Mouse (Mus musculus): ENCODE data around the gene Olfr1388. TPM values are rescaled to one million over a fixed set of nuclear protein-coding genes. Genes with fewer than 3 reads are reported as not detected.
"Not testable (repeated sequence)": the region's sequence is repeated elsewhere in the genome, so short reads cannot be mapped to it uniquely, and the experiment has no call there.

Olfr1388 gene
- polyA plus RNA-seq, 1 experiment from 2014 or later, result not detected

GRCm38 (mm10) chr11:49429641-49430040, 6.8 kb upstream of the Olfr1388 start:
- Histone ChIP-seq H3K9ac (replicated peaks) (no peak overlapping the region), H3K36me3 (replicated peaks; ENCODE audit: insufficient read depth, low read length) (no peaks in the 10 kb centered on the region), H3K27ac (ENCODE audit: low read depth) (no peak overlapping the region), H3K4me3 (ENCODE audit: low read depth, low read length) (no peak overlapping the region), H3K9me3 (ENCODE audit: low read length) (no peaks in the 10 kb centered on the region), H3K27me3 (ENCODE audit: insufficient read depth, low read length) (no peaks in the 10 kb centered on the region), H3K4me2 (ENCODE audit: low read depth, low read length) (no peak overlapping the region), H3K4me1 (ENCODE audit: insufficient read depth) (no peaks in the 10 kb centered on the region)
- no peak for TF ChIP-seq CTCF (IDR thresholded peaks at IDR 0.05; ENCODE audit: low read depth)
- TF ChIP-seq EP300 (IDR thresholded peaks at IDR 0.05; ENCODE audit: low read depth), result no peak
- DNase-seq (no peak), ATAC-seq (no peak)
- 68% methylated on average over 2 of the region's 2 CpGs for WGBS (ENCODE audit: insufficient replicate concordance)

GRCm38 (mm10) chr11:49455043-49455442, 18.6 kb downstream of the Olfr1388 start, which contains the start of gene Olfr1387:
Gene Olfr1387 (plus strand): TSS chr11:49455343.
- Histone ChIP-seq H3K9ac (replicated peaks) (no peak within 1 kb of the TSS), H3K4me2 (ENCODE audit: low read depth, low read length) (no peak within 1 kb of the TSS), H3K4me1 (ENCODE audit: insufficient read depth) (no peaks in the 10 kb centered on the region), H3K9me3 (ENCODE audit: low read length) (no peaks in the 10 kb centered on the region), H3K36me3 (replicated peaks; ENCODE audit: insufficient read depth, low read length) (no peaks in the 10 kb centered on the region), H3K27me3 (ENCODE audit: insufficient read depth, low read length) (no peaks in the 10 kb centered on the region), H3K27ac (ENCODE audit: low read depth) (no peak within 1 kb of the TSS), H3K4me3 (ENCODE audit: low read depth, low read length) (no peak within 1 kb of the TSS)
- DNase-seq (no peak), ATAC-seq (no peak)
- TF ChIP-seq EP300 (IDR thresholded peaks at IDR 0.05; ENCODE audit: low read depth) (no peak), CTCF (IDR thresholded peaks at IDR 0.05; ENCODE audit: low read depth) (no peak)
- 68% methylated on average over 1 of the region's 1 CpGs for WGBS (ENCODE audit: insufficient replicate concordance)

- ATAC-seq; H3K4me1 ChIP-seq (ENCODE audit: insufficient read depth); H3K4me2 ChIP-seq (ENCODE audit: low read depth, low read length); H3K4me3 ChIP-seq (ENCODE audit: low read depth, low read length); H3K9me3 ChIP-seq (ENCODE audit: low read length); DNase-seq; H3K27me3 ChIP-seq (ENCODE audit: insufficient read depth, low read length); H3K27ac ChIP-seq (ENCODE audit: low read depth); H3K9ac ChIP-seq (replicated peaks); H3K36me3 ChIP-seq (replicated peaks; ENCODE audit: insufficient read depth, low read length): not testable (repeated sequence)
- WGBS (ENCODE audit: insufficient replicate concordance), result 48% methylated on average over 3 of the region's 3 CpGs
Observed at GRCm38 (mm10) chr11:49464746-49465145, 28.3 kb downstream of the Olfr1388 start, which contains the start of gene Olfr1386. Gene Olfr1386 (plus strand): TSS chr11:49465046.

- 51% methylated on average over 4 of the region's 4 CpGs for WGBS (ENCODE audit: insufficient replicate concordance)
Observed at GRCm38 (mm10) chr11:49485973-49486372, 49.5 kb downstream of the Olfr1388 start.

GRCm38 (mm10) chr11:49488770-49489169, 52.3 kb downstream of the Olfr1388 start, which contains the start of gene Olfr1385:
Gene Olfr1385 (plus strand): TSS chr11:49489070.
- not testable (repeated sequence) for H3K27me3 ChIP-seq (ENCODE audit: insufficient read depth, low read length); H3K4me3 ChIP-seq (ENCODE audit: low read depth, low read length); H3K36me3 ChIP-seq (replicated peaks; ENCODE audit: insufficient read depth, low read length); DNase-seq; H3K9ac ChIP-seq (replicated peaks); H3K4me1 ChIP-seq (ENCODE audit: insufficient read depth); H3K9me3 ChIP-seq (ENCODE audit: low read length); H3K27ac ChIP-seq (ENCODE audit: low read depth); ATAC-seq; H3K4me2 ChIP-seq (ENCODE audit: low read depth, low read length)
- 52% methylated on average over 1 of the region's 1 CpGs for WGBS (ENCODE audit: insufficient replicate concordance)

More at GRCm38 (mm10) chr11:49485973-49486372, 49.5 kb downstream of the Olfr1388 start:
- Histone ChIP-seq H3K27ac (ENCODE audit: low read depth) (no peak overlapping the region), H3K4me3 (ENCODE audit: low read depth, low read length) (no peak overlapping the region), H3K4me2 (ENCODE audit: low read depth, low read length) (no peak overlapping the region), H3K9ac (replicated peaks) (no peak overlapping the region), H3K4me1 (ENCODE audit: insufficient read depth) (no peaks in the 10 kb centered on the region), H3K9me3 (ENCODE audit: low read length) (no peaks in the 10 kb centered on the region), H3K27me3 (ENCODE audit: insufficient read depth, low read length) (no peaks in the 10 kb centered on the region), H3K36me3 (replicated peaks; ENCODE audit: insufficient read depth, low read length) (no peaks in the 10 kb centered on the region)
- ATAC-seq (no peak), DNase-seq (no peak)
- TF ChIP-seq EP300 (IDR thresholded peaks at IDR 0.05; ENCODE audit: low read depth) (no peak), CTCF (IDR thresholded peaks at IDR 0.05; ENCODE audit: low read depth) (no peak)

Other genes with a start within 250 kb of the Olfr1388 start
- 1.6 and 1.9 TPM in 2 replicates for gene Btnl9, start 249.5 kb upstream of the Olfr1388 start, polyA plus RNA-seq (2015; fragmentation: Nextera tagmentation; extraction: Ambion mirVana)
- gene Zfp62, start 233.3 kb upstream of the Olfr1388 start, polyA plus RNA-seq (2015; fragmentation: Nextera tagmentation; extraction: Ambion mirVana), result 8.6 and 8.8 TPM in 2 replicates
- gene Mgat1, start 192.4 kb upstream of the Olfr1388 start, polyA plus RNA-seq (2015; fragmentation: Nextera tagmentation; extraction: Ambion mirVana), result 56.3 and 58.2 TPM in 2 replicates
- gene Olfr1393, start 158.3 kb upstream of the Olfr1388 start, polyA plus RNA-seq (2015; fragmentation: Nextera tagmentation; extraction: Ambion mirVana), result 0.05 and 0.07 TPM in 2 replicates
- not detected in 2 replicates for gene Olfr1392, start 151.3 kb upstream of the Olfr1388 start, polyA plus RNA-seq (2015; fragmentation: Nextera tagmentation; extraction: Ambion mirVana)
- not detected in 2 replicates for gene Olfr10, start 131.9 kb upstream of the Olfr1388 start, polyA plus RNA-seq (2015; fragmentation: Nextera tagmentation; extraction: Ambion mirVana)
- not detected in 2 replicates for gene Olfr1391, start 113.9 kb upstream of the Olfr1388 start, polyA plus RNA-seq (2015; fragmentation: Nextera tagmentation; extraction: Ambion mirVana)
- not detected in 2 replicates for gene Olfr1390, start 101.4 kb upstream of the Olfr1388 start, polyA plus RNA-seq (2015; fragmentation: Nextera tagmentation; extraction: Ambion mirVana)
- not detected in 2 replicates for gene Olfr1389, start 13.6 kb upstream of the Olfr1388 start, polyA plus RNA-seq (2015; fragmentation: Nextera tagmentation; extraction: Ambion mirVana)
- not detected in 2 replicates for gene Olfr1387, start 18.7 kb downstream of the Olfr1388 start, polyA plus RNA-seq (2015; fragmentation: Nextera tagmentation; extraction: Ambion mirVana)
- gene Olfr1386, start 28.4 kb downstream of the Olfr1388 start, polyA plus RNA-seq (2015; fragmentation: Nextera tagmentation; extraction: Ambion mirVana), result not detected in 2 replicates
- not detected in 2 replicates for gene Olfr1385, start 52.4 kb downstream of the Olfr1388 start, polyA plus RNA-seq (2015; fragmentation: Nextera tagmentation; extraction: Ambion mirVana)
- not detected in 2 replicates for gene Olfr1384, start 70.1 kb downstream of the Olfr1388 start, polyA plus RNA-seq (2015; fragmentation: Nextera tagmentation; extraction: Ambion mirVana)
- gene Olfr1383, start 83.0 kb downstream of the Olfr1388 start, polyA plus RNA-seq (2015; fragmentation: Nextera tagmentation; extraction: Ambion mirVana), result not detected in 2 replicates
- not detected in 2 replicates for gene Olfr1382, start 91.6 kb downstream of the Olfr1388 start, polyA plus RNA-seq (2015; fragmentation: Nextera tagmentation; extraction: Ambion mirVana)
- gene Olfr1381, start 106.8 kb downstream of the Olfr1388 start, polyA plus RNA-seq (2015; fragmentation: Nextera tagmentation; extraction: Ambion mirVana), result not detected in 2 replicates
- gene Olfr1380, start 120.3 kb downstream of the Olfr1388 start, polyA plus RNA-seq (2015; fragmentation: Nextera tagmentation; extraction: Ambion mirVana), result not detected in 2 replicates
- gene Flt4, start 172.6 kb downstream of the Olfr1388 start, polyA plus RNA-seq (2015; fragmentation: Nextera tagmentation; extraction: Ambion mirVana), result 4.3 and 4.9 TPM in 2 replicates
- 0.25 and 0.33 TPM in 2 replicates for gene Scgb3a1, start 227.0 kb downstream of the Olfr1388 start, polyA plus RNA-seq (2015; fragmentation: Nextera tagmentation; extraction: Ambion mirVana)